Mouse (Mus musculus) stomach, embryonic 14.5 days (tissue): ENCODE measurements at regions not wholly inside any gene's neighbourhood (a gene's known extent, or its start where the extent isn't known, plus 50 kb on each side); places are given as distances from the start of the nearest gene placed in this dataset.

ENCODE experiments used
- ATAC-seq: fragments of 200-750 bp; cut with Nextera tagmentation; 2 replicates; pipeline ENCODE4 v1.8.0; 2017; ENCODE audit warnings: low read depth, moderate TSS enrichment; ENCODE audit not compliant: insufficient number of reproducible peaks, insufficient read depth, low FRiP score
- H3K27ac ChIP-seq: fragments of 300-500 bp; sonication (generic); 2 replicates; pipeline ENCODE4 v1.5.1; 2014; ENCODE audit warnings: mild to moderate bottlenecking, low read length, moderate library complexity, mixed read lengths
- H3K27me3 ChIP-seq: fragments of 300-500 bp; sonication (generic); 2 replicates; pipeline ENCODE4 v1.6.1; 2014; ENCODE audit warnings: low read length, control low read depth, mixed read lengths; ENCODE audit not compliant: control insufficient read depth, insufficient read depth
- H3K36me3 ChIP-seq: fragments of 300-500 bp; sonication (generic); 2 replicates; pipeline ENCODE4 v1.6.1; 2014; ENCODE audit warnings: mild to moderate bottlenecking, control low read depth, low read length, moderate library complexity, mixed read lengths; ENCODE audit not compliant: control insufficient read depth, insufficient read depth
- H3K4me1 ChIP-seq: fragments of 300-500 bp; sonication (generic); 2 replicates; pipeline ENCODE4 v1.6.1; 2014; ENCODE audit warnings: low read length, control low read depth, mixed read lengths; ENCODE audit not compliant: control insufficient read depth, insufficient read depth
- H3K4me2 ChIP-seq: fragments of 300-500 bp; sonication (generic); replicated peaks from 2 replicates; pipeline ENCODE4 v1.6.1; 2014; ENCODE audit warnings: low read depth, low read length, control low read depth
- H3K4me3 ChIP-seq: fragments of 300-500 bp; sonication (generic); 2 replicates; pipeline ENCODE4 v1.5.1; 2014; ENCODE audit warnings: low read depth, low read length, control low read depth
- H3K9ac ChIP-seq: fragments of 300-500 bp; sonication (generic); replicated peaks from 2 replicates; pipeline ENCODE4 v1.6.1; 2014; ENCODE audit warnings: low read depth, mild to moderate bottlenecking, control low read depth, low read length, moderate library complexity, mixed read lengths
- H3K9me3 ChIP-seq: fragments of 300-500 bp; sonication (generic); 2 replicates; pipeline ENCODE4 v1.6.1; 2016; ENCODE audit warnings: low read depth, low read length, control low read depth; ENCODE audit not compliant: control insufficient read depth
- WGBS: fragments of 180-500 bp; shearing (Covaris S2); extraction: QIAGEN DNeasy Blood & Tissue Kit; methylation state at CpG from one replicate; pipeline ENCODE4 v1.1.7; 2014; 5-methylcytosine and 5-hydroxymethylcytosine counted together

DNA sequence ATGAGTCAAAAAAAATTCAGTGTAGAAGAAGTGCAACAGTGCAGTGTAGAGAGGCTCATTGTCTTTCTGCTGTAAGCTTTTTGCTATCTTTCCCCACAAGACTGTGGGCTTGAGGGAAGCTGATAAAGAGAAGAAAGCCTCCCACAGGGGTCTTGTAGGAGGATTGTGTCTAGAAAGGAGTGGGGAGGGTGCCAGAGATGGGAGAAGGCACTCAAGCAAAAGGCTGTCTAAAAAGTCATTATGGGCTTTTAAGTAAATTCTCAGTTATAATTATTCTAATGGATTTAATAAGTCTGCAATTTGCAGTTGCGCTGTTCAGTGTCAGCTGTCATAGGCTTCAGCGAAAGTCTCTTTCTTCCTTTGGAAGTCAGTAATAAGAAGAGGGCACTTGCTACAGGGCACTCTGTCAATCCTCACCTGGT lies 917.0 kb upstream of the Lrrc6 start:
- H3K4me2 ChIP-seq = no peak overlapping the region
- H3K9me3 ChIP-seq = no peaks in the 10 kb centered on the region
- WGBS = 85% methylated on average over 2 of the region's 2 CpGs
- H3K4me1 ChIP-seq = no peaks in the 10 kb centered on the region
- H3K9ac ChIP-seq = no peak overlapping the region
- H3K36me3 ChIP-seq = no peaks in the 10 kb centered on the region
- no peak for ATAC-seq
- H3K4me3 ChIP-seq = no peak overlapping the region
- no peak overlapping the region for H3K27ac ChIP-seq
- no peaks in the 10 kb centered on the region for H3K27me3 ChIP-seq

DNA sequence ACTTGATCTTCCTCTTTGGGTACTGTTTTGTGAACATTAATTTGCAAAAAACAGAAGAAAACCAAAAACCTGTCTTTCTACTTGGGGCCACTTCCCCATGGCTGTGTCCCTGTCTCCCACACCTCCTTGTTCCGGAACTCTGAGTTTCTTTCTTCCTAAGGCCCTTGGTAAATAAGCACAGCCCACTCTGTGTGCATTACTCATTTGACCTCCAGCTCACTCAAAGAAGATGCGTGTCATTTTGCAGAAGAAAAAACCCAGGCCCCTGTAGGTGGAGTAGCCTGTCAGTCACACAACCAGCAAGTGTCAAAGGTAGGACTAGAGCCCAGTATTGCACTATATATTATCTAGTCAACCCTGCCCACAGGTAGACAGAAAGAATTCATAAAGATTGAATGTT lies 915.1 kb upstream of the Lrrc6 start:
- 72% methylated on average over 2 of the region's 2 CpGs for WGBS
- no peak for ATAC-seq
- Histone ChIP-seq H3K27me3 (no peaks in the 10 kb centered on the region), H3K4me3 (no peak overlapping the region), H3K9me3 (no peaks in the 10 kb centered on the region), H3K36me3 (no peaks in the 10 kb centered on the region), H3K9ac (no peak overlapping the region), H3K4me1 (no peaks in the 10 kb centered on the region), H3K4me2 (no peak overlapping the region), H3K27ac (no peak overlapping the region)

DNA sequence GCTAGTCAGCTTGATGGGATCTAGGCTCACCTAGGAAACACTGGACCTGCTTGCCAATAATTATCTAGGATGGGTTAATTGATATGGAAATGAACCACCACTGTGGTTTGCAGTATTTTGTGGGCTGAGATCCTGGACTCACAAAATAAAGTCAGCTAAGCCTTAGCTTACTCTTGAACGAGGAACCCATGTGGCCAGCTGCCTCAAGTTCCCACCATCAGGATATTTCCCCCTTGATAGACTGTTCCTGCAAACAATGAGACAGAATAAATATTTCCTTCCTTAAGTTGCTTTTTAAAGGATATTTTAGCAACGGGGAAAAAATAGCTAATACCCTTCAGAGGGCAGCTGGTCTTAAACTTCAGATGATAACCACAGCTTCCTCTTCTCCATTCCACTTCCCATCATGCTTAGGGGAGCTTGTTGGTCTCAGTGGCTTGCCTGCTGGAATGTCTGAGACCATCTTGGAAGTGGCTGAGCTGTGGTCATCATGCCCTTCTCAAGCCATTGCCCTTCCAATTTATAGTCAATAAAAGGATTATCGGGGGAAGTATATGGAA lies 913.7 kb upstream of the Lrrc6 start:
- Histone ChIP-seq H3K4me2 (no peak overlapping the region), H3K36me3 (no peaks in the 10 kb centered on the region), H3K4me3 (no peak overlapping the region), H3K9ac (no peak overlapping the region), H3K27ac (no peak overlapping the region), H3K4me1 (no peaks in the 10 kb centered on the region), H3K9me3 (no peaks in the 10 kb centered on the region), H3K27me3 (no peaks in the 10 kb centered on the region)
- 76% methylated on average over 3 of the region's 3 CpGs for WGBS
- ATAC-seq = no peak

DNA sequence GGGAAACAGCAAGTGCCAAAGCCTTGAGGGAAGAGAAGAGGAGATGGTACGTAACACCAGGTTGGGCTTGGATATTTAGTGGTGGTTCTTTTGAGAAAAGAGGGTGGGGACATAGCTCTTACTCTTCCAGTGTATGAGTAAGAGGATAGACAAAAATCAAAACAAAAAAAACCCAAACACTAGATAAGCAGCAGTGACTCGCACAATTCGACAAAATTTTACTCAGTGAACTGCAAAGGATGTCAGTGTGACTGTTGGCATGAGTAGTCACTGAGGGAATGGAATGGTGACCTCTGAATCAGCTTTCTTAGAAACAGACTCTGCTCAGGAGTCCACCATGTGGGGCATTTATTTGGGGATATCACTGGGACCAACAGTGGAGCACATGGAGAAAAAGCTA lies 912.9 kb upstream of the Lrrc6 start:
- H3K9ac ChIP-seq = no peak overlapping the region
- no peak overlapping the region for H3K4me2 ChIP-seq
- no peaks in the 10 kb centered on the region for H3K27me3 ChIP-seq
- H3K36me3 ChIP-seq = no peaks in the 10 kb centered on the region
- no peaks in the 10 kb centered on the region for H3K9me3 ChIP-seq
- no peak for ATAC-seq
- H3K4me3 ChIP-seq = no peak overlapping the region
- 85% methylated on average over 3 of the region's 3 CpGs for WGBS
- H3K27ac ChIP-seq = no peak overlapping the region
- H3K4me1 ChIP-seq = no peaks in the 10 kb centered on the region

DNA sequence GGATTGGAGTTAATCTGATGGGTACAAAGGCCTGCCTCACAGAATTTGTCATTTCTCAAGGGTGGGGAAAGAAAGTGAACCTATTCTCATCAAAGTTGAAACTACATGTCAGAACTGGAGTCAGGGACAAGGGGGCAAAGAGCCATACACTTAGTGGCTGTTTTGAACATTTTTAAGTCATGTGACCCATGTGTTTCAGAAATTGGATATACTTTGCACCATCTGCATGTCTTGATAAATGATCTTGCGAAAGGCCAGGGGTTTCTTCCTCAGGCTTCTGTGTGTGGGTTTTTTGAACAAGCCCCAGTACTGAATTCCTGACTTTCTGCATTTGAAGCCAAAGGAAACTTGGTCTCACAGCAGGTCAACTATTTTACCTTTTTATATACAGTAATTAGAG lies 911.7 kb upstream of the Lrrc6 start:
- no peaks in the 10 kb centered on the region for H3K27me3 ChIP-seq
- H3K36me3 ChIP-seq = no peaks in the 10 kb centered on the region
- no peak overlapping the region for H3K4me3 ChIP-seq
- H3K4me2 ChIP-seq = no peak overlapping the region
- no peak overlapping the region for H3K27ac ChIP-seq
- H3K4me1 ChIP-seq = no peaks in the 10 kb centered on the region
- H3K9ac ChIP-seq = no peak overlapping the region
- no peak for ATAC-seq
- H3K9me3 ChIP-seq = no peaks in the 10 kb centered on the region
- WGBS = 91% methylated on average over 1 of the region's 1 CpGs

DNA sequence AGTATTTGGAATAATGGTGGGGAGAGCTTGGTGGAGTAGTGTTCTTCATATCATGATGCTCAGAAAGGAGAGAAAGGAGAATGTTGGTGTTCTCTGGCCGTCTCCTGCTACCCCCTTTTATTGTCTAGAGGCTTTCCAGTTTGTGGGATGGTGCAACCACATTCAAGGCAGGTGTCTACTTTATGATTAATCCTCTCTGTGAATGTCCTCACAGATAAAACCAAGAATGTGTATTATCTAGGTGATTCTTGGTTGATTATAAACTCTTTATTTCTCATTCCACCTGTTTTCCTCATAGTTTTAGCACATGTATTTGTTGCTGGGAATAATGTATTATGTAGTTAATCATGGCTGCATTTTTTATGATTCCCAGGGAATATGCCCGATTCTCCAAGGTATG lies 910.9 kb upstream of the Lrrc6 start:
- Histone ChIP-seq H3K27ac (no peak overlapping the region), H3K27me3 (no peaks in the 10 kb centered on the region), H3K9me3 (no peaks in the 10 kb centered on the region), H3K36me3 (no peaks in the 10 kb centered on the region), H3K4me2 (no peak overlapping the region), H3K9ac (no peak overlapping the region), H3K4me1 (no peaks in the 10 kb centered on the region), H3K4me3 (no peak overlapping the region)
- 80% methylated on average over 2 of the region's 2 CpGs for WGBS
- ATAC-seq = no peak

DNA sequence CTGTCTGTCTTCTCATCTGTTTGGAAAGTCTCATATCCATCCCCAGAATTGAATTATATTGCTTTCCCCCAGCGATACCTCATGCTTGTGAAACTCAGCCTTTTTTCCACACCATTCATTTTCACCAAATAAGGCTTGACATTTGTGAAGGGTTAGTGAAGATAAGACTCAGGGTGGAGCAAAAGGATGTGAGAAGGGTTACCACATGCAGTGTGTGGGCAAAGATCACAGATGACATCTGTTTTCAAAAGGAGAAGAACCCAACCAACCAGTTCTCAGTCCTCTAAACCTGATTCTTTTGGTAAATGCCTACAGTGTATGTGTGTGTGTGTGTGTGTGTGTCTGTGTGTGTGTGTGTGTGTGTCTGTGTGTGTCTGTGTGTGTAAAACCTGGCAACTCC lies 909.3 kb upstream of the Lrrc6 start:
- no peaks in the 10 kb centered on the region for H3K4me1 ChIP-seq
- 69% methylated on average over 1 of the region's 1 CpGs for WGBS

DNA sequence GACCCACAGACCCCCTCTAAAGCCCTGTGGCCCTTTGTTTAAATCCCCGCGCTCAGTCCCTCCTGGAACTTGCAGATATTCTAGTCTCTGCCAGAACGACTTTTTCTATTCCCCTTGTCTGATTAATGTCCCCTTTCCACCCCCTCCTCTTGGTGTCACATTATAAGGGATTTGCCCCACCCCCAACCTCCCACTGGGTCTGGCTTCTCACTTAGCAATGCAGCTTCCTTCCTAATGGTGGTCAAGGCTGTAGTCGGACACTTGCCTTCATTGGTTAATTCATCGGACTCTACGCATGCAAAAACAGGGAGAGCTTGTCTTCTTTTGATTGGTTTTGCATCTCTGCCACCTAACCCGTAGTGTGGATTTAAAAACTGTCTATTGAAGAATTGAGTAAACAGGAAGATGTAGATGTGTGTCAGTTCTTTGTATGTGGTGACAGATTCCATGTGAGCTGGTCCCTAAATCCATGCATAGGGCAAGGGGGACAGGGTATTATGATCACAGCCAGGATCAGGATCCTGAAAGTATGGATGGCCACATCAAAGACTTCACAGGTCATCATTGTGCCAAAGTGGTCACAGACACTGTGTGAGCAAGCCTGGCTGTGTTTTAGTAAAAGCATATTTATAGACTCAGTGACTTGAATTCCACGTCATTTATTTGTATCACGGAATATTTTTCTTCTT lies 908.3 kb upstream of the Lrrc6 start:
- Histone ChIP-seq H3K4me2 (no peak overlapping the region), H3K36me3 (no peaks in the 10 kb centered on the region), H3K4me1 (no peaks in the 10 kb centered on the region), H3K9ac (no peak overlapping the region), H3K9me3 (no peaks in the 10 kb centered on the region), H3K4me3 (no peak overlapping the region), H3K27ac (no peak overlapping the region), H3K27me3 (no peaks in the 10 kb centered on the region)
- 69% methylated on average over 9 of the region's 9 CpGs for WGBS
- ATAC-seq = no peak

More for the DNA sequence above, 909.3 kb upstream of the Lrrc6 start:
- H3K4me3 ChIP-seq = no peak overlapping the region
- no peak for ATAC-seq
- H3K27ac ChIP-seq = no peak overlapping the region
- no peak overlapping the region for H3K9ac ChIP-seq
- H3K27me3 ChIP-seq = no peaks in the 10 kb centered on the region
- H3K4me2 ChIP-seq = no peak overlapping the region
- H3K36me3 ChIP-seq = no peaks in the 10 kb centered on the region
- H3K9me3 ChIP-seq = no peaks in the 10 kb centered on the region

DNA sequence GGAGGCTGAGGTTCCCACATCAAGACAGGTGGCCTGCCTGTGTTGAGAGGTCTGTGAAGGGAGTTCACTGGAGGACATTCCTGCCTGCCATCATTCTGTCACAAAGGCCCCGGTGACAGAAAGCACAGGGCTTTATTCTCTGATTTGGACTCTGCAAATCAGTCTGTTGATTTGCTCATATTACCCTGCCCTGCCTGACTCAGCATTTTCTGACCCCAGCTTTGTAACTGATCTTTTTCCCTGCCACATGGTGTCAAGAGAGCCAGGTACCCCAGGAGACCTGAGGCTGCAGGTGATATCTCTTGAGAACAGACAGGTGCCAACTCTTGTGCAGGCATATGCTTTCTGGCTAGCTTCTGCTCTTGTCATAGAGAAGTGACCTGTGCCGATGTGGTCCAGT lies 906.5 kb upstream of the Lrrc6 start:
- 61% methylated on average over 2 of the region's 2 CpGs for WGBS
- no peak overlapping the region for H3K4me2 ChIP-seq
- no peak for ATAC-seq
- H3K4me1 ChIP-seq = no peaks in the 10 kb centered on the region
- H3K27me3 ChIP-seq = no peaks in the 10 kb centered on the region
- H3K9me3 ChIP-seq = no peaks in the 10 kb centered on the region
- H3K4me3 ChIP-seq = no peak overlapping the region
- no peak overlapping the region for H3K9ac ChIP-seq
- no peaks in the 10 kb centered on the region for H3K36me3 ChIP-seq
- no peak overlapping the region for H3K27ac ChIP-seq
